In genomic region chr7:80324043-80324815, GRCm38 (mm10) we compare ENCODE assay signal across 8 mouse cellular contexts. TPM values are rescaled to one million over a fixed set of nuclear protein-coding genes. Genes with fewer than 3 reads are reported as not detected.
DNase-seq lines count a peak whose midpoint lies in the region; ATAC-seq lines count a peak whose summit lies in the region.

Gene Rccd1, minus strand, starts transcription at chr7:80324454.

- H3K9me3 ChIP-seq in heart, embryonic 14.5 days (ENCODE audit: control insufficient read depth, low read length): no peaks in the 10 kb centered on the region
- H3K9me3 ChIP-seq in liver, embryonic 13.5 days (replicated peaks): no peaks in the 10 kb centered on the region
- no peaks in the 10 kb centered on the region for H3K9me3 ChIP-seq in stomach, embryonic 16.5 days (replicated peaks; ENCODE audit: control insufficient read depth, low read length)

- DNase-seq in c-Kit-negative CD71-positive TER-119-positive erythroid progenitor cells, embryonic 14.5 days (ENCODE audit: low read depth, low spot score): peak; percentile 90
- peak; percentile 95 for DNase-seq in fibroblast of lung, adult 2 months (ENCODE audit: low read depth)
- DNase-seq in kidney, postnatal 14 days: peak; percentile 96
- peak; percentile 93 for DNase-seq in liver, embryonic 13.5 days
- DNase-seq in neural tube, embryonic 10.5 days (ENCODE audit: extremely low spot score, low spot score): peak; percentile 99

- H3K27ac ChIP-seq in heart, embryonic 14.5 days (replicated peaks in 1 of 2; ENCODE audit: control insufficient read depth in 1 of 2, insufficient read depth in 1 of 2, low read depth in 2 of 2, low read length in 2 of 2): peak within 1 kb of the TSS; percentile 88 to 93
- peak within 1 kb of the TSS; percentile 75 for H3K27ac ChIP-seq in liver, embryonic 13.5 days
- peak within 1 kb of the TSS; percentile 91 for H3K27ac ChIP-seq in stomach, embryonic 16.5 days (ENCODE audit: low read length)

- H3K4me2 ChIP-seq in heart, embryonic 14.5 days (ENCODE audit: low read length): peak within 1 kb of the TSS; percentile 81
- peak within 1 kb of the TSS; percentile 83 for H3K4me2 ChIP-seq in liver, embryonic 13.5 days
- peak within 1 kb of the TSS; percentile 87 for H3K4me2 ChIP-seq in stomach, embryonic 16.5 days (ENCODE audit: low read depth, low read length)

- H3K4me1 ChIP-seq in heart, embryonic 14.5 days (ENCODE audit: control insufficient read depth in 2 of 2, insufficient read depth in 2 of 2, low read length in 2 of 2): peaks cover 3 to 21% of the 10 kb centered on the region in 2 experiments; a peak in 3 of 4 replicates
- peaks cover 27% of the 10 kb centered on the region for H3K4me1 ChIP-seq in liver, embryonic 13.5 days (replicated peaks)
- H3K4me1 ChIP-seq in stomach, embryonic 16.5 days (ENCODE audit: control insufficient read depth, insufficient read depth, low read length): peaks cover 13% of the 10 kb centered on the region; the same call in 1 of the 2 replicates

- H3K4me3 ChIP-seq in heart, embryonic 14.5 days (ENCODE audit: control insufficient read depth in 1 of 2, insufficient read depth in 1 of 2, low read depth in 1 of 2, low read length in 2 of 2): peak within 1 kb of the TSS; percentile 68 to 76
- H3K4me3 ChIP-seq in liver, embryonic 13.5 days (replicated peaks): peak within 1 kb of the TSS; percentile 66
- peak within 1 kb of the TSS; percentile 61 for H3K4me3 ChIP-seq in stomach, embryonic 16.5 days (replicated peaks; ENCODE audit: low read length)

- no peaks in the 10 kb centered on the region for H3K27me3 ChIP-seq in heart, embryonic 14.5 days (ENCODE audit: control insufficient read depth, insufficient read depth, low read length)
- no peaks in the 10 kb centered on the region for H3K27me3 ChIP-seq in liver, embryonic 13.5 days
- no peaks in the 10 kb centered on the region for H3K27me3 ChIP-seq in stomach, embryonic 16.5 days (ENCODE audit: control insufficient read depth, insufficient read depth, low read length)

- ATAC-seq in CD4-positive, CD25-positive, alpha-beta regulatory T cell, adult 4 months: peak; percentile 98
- peak; percentile 97 for ATAC-seq in heart, embryonic 14.5 days (ENCODE audit: insufficient number of reproducible peaks, insufficient read depth, low FRiP score, low read depth)
- peak; percentile 99 for ATAC-seq in liver, embryonic 13.5 days (ENCODE audit: low read depth)
- ATAC-seq in stomach, embryonic 16.5 days (ENCODE audit: insufficient read depth, low FRiP score): peak; percentile 99

- peaks cover 50% of the 10 kb centered on the region for H3K36me3 ChIP-seq in heart, embryonic 14.5 days (ENCODE audit: control insufficient read depth, insufficient read depth, low read length)
- H3K36me3 ChIP-seq in liver, embryonic 13.5 days: peaks cover 55% of the 10 kb centered on the region
- peaks cover 8% of the 10 kb centered on the region; the same call in 1 of the 2 replicates for H3K36me3 ChIP-seq in stomach, embryonic 16.5 days (ENCODE audit: control insufficient read depth, insufficient read depth, low read length)

- WGBS in heart, embryonic 14.5 days: 3% methylated on average over 38 of the region's 38 CpGs
- under 1% methylated on average over 38 of the region's 38 CpGs for WGBS in liver, embryonic 13.5 days (ENCODE audit: insufficient replicate concordance)
- under 1% methylated on average over 38 of the region's 38 CpGs for WGBS in stomach, embryonic 16.5 days

- peak within 1 kb of the TSS; percentile 82 for H3K9ac ChIP-seq in heart, embryonic 14.5 days (ENCODE audit: low read length)
- peak within 1 kb of the TSS; percentile 77 for H3K9ac ChIP-seq in liver, embryonic 13.5 days
- peak within 1 kb of the TSS; percentile 76 for H3K9ac ChIP-seq in stomach, embryonic 16.5 days (ENCODE audit: low read length)

RNA-seq across cellular contexts. Expression of gene Rccd1, which starts in this region (rescaled TPM):
- 1 to 10 TPM; 6.0 to 6.1 TPM for polyA plus RNA-seq in CD4-positive, CD25-positive, alpha-beta regulatory T cell, adult 4 months (2017; shearing (Covaris generic))
- polyA plus RNA-seq in heart, embryonic 14.5 days (2014; fragmentation: Nextera tagmentation; extraction: Ambion mirVana): 7.6 and 7.8 TPM in 2 replicates
- polyA plus RNA-seq in liver, embryonic 13.5 days (2015; fragmentation: Nextera tagmentation; extraction: Ambion mirVana): 3.3 and 3.4 TPM in 2 replicates
- 9.4 and 11.7 TPM in 2 replicates for polyA plus RNA-seq in stomach, embryonic 16.5 days (2015; fragmentation: Nextera tagmentation; extraction: Ambion mirVana)

Comparison
In these comparisons a context has a peak if more than half of its experiments do, and no peak if none do; other contexts are left out.
1. Peak in every context shown above with its lines: DNase-seq, ATAC-seq, H3K4me3 ChIP-seq and H3K27ac ChIP-seq.